Mouse (Mus musculus): ENCODE measurements around the gene Nit1.

GRCm38 (mm10) chr1:171360253-171360652 lies 14.8 kb upstream of the Nit1 start:
- TF ChIP-seq CHD2 (IDR thresholded peaks at IDR 0.05; ENCODE audit: low read length) = no peak
- no peak for TF ChIP-seq CTCF (IDR thresholded peaks at IDR 0.05 in 2 of 3, conservative IDR thresholded peaks at IDR 0.05 in 1 of 3; ENCODE audit: control insufficient read depth in 1 of 3, insufficient read depth in 1 of 3, low read depth in 2 of 3, low read length in 3 of 3, poor library complexity in 1 of 3, severe bottlenecking in 1 of 3)
- TF ChIP-seq TBP (IDR thresholded peaks at IDR 0.05; ENCODE audit: low read depth, low read length) = no peak
- no peak for TF ChIP-seq MEF2A (IDR thresholded peaks at IDR 0.05; ENCODE audit: extremely low read depth, insufficient replicate concordance, low read depth, low read length, poor library complexity, severe bottlenecking)
- TF ChIP-seq GATA1 (IDR thresholded peaks at IDR 0.05; ENCODE audit: low read depth, low read length) = no peak
- no peak for TF ChIP-seq USF1 (IDR thresholded peaks at IDR 0.05; ENCODE audit: low read depth, low read length)
- TF ChIP-seq GABPA (IDR thresholded peaks at IDR 0.05; ENCODE audit: low read depth, low read length) = no peak
- no peak for TF ChIP-seq EP300 (IDR thresholded peaks at IDR 0.05; ENCODE audit: low read depth in 1 of 2, low read length in 2 of 2)
- TF ChIP-seq ZNF384 (IDR thresholded peaks at IDR 0.05; ENCODE audit: low read depth, low read length) = no peak
- TF ChIP-seq MYC (IDR thresholded peaks at IDR 0.05; ENCODE audit: low read depth, low read length) = no peak
- no peak for TF ChIP-seq ZMIZ1 (IDR thresholded peaks at IDR 0.05; ENCODE audit: low read depth, low read length)
- TF ChIP-seq SIN3A (IDR thresholded peaks at IDR 0.05; ENCODE audit: low read length) = no peak
